Mouse (Mus musculus): ENCODE data around the gene Sept4.

DNA sequence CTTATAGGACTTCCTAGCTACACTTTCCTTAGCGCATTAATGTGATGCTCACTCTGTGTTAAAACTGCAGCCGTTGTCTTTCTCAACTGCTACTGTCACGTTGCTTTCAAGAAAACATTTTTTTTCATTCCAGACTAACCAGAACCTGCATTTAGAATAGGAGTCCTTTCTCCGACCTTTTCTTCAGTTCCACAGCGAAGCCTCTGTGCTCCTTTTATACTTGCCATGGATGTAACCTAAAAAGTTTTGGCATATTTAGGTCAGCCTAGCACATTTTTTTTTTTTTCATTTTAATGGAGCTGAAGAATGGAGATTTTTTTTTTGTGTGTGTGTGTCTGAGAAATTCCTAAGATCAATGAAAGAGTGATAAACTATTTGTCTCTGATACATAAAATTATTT, 46.8 kb downstream of the Sept4 start:
- TF ChIP-seq TAL1 (IDR thresholded peaks at IDR 0.05; ENCODE audit: low read length): no peak
- TF ChIP-seq GATA1 (IDR thresholded peaks at IDR 0.05; ENCODE audit: low read length): no peak

All from erythroblast, embryonic 14.5 days (primary cell).